ENCODE assay signal across 8 mouse cellular contexts in the genomic region with DNA sequence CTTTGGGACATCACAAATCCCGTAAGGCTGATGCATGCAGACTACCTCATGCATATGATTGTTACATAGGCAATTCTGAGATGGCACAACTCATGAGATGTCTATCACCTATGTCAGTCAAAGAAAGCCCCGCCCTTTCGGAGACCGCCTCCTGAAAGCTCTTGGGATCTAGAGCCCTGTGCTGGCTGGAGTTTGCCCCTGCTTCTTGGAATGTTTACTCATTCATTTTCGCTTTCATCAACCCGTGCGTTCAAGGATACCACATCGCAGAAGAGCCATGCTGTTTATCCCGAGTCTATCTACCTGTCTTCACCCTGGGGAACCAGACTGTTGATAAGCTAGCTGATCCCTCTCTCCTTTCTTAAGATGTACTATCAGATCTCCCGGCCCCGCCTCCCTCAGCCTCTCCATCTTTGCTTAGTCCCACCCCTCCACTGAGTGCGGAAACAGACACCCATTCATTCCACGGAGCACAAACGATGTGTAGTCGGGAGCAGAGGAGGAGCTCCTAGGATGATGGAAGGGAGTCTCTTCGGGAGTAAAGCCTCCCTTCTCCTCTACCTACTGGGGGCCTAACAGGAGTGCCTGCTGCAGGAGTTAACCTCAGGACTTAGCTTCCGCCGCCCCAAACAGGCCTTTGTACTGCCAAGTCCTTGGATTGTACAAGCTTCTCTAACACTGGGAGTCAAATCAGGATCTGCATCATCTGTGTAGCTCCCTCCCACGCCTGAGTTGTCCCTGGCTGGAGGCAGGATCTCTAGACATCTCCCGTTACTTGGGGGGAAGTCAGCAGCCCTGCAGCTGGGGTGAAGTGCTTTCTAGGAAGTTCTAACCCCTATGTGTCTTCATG.
DNase-seq lines count a peak whose midpoint lies in the region; ATAC-seq and TF ChIP-seq lines count a peak whose summit lies in the region.

No protein-coding gene starts in this region.

- no peaks in the 10 kb centered on the region for H3K9me3 ChIP-seq in forebrain, embryonic 13.5 days (replicated peaks)
- H3K9me3 ChIP-seq in midbrain, embryonic 11.5 days (ENCODE audit: control insufficient read depth, low read length): no peaks in the 10 kb centered on the region

- TF ChIP-seq POLR2A in brain, embryonic 14.5 days (IDR thresholded peaks at IDR 0.05; ENCODE audit: borderline replicate concordance, extremely low read depth, insufficient read depth, insufficient read length, poor library complexity, severe bottlenecking): peak; percentile 28; the same call in 1 of the 2 replicates

- H3K4me3 ChIP-seq in forebrain, embryonic 13.5 days: peak overlapping the region; percentile 24
- H3K4me3 ChIP-seq in midbrain, embryonic 11.5 days (ENCODE audit: low read depth, low read length): peak overlapping the region; percentile 21

- intact Hi-C loops in gastrocnemius, postnatal 14 days (cut with DNase I; ENCODE audit: low total_unique reads): loop anchor here (2.0 to 10.0 kb wide), 2 partner anchors 21 to 377 kb away; no protein-coding TSS in a partner anchor
- intact Hi-C loops in gastrocnemius, postnatal 36 days (cut with DNase I): loop anchor here (2.0 kb wide), 1 partner anchor 23 kb away; no protein-coding TSS in a partner anchor

- H3K4me2 ChIP-seq in forebrain, embryonic 13.5 days: peak overlapping the region; percentile 59
- H3K4me2 ChIP-seq in midbrain, embryonic 11.5 days: peak overlapping the region; percentile 50

- peaks cover 34% of the 10 kb centered on the region for H3K4me1 ChIP-seq in forebrain, embryonic 13.5 days
- peaks cover 17% of the 10 kb centered on the region for H3K4me1 ChIP-seq in midbrain, embryonic 11.5 days (ENCODE audit: control insufficient read depth, insufficient read depth, low read length)

- peak overlapping the region; percentile 35 for H3K9ac ChIP-seq in forebrain, embryonic 13.5 days
- H3K9ac ChIP-seq in midbrain, embryonic 11.5 days (ENCODE audit: low read length): peak overlapping the region; percentile 39

- no peaks in the 10 kb centered on the region for H3K36me3 ChIP-seq in forebrain, embryonic 13.5 days (ENCODE audit: poor library complexity, severe bottlenecking)
- no peaks in the 10 kb centered on the region for H3K36me3 ChIP-seq in midbrain, embryonic 11.5 days (ENCODE audit: control insufficient read depth, insufficient read depth, low read length)

- 9% methylated on average over 20 of the region's 20 CpGs for WGBS in forebrain, embryonic 13.5 days
- 8% methylated on average over 20 of the region's 20 CpGs for WGBS in midbrain, embryonic 11.5 days

- ATAC-seq in forebrain, embryonic 13.5 days: peak; percentile 84
- peak; percentile 70 for ATAC-seq in midbrain, embryonic 11.5 days (ENCODE audit: low FRiP score)

- no peak for TF ChIP-seq CTCF in brain, embryonic 14.5 days (IDR thresholded peaks at IDR 0.05; ENCODE audit: borderline replicate concordance, extremely low read depth, insufficient read depth, insufficient read length)

- DNase-seq in gastrocnemius, postnatal 14 days: peak; percentile 16
- no peak for DNase-seq in gastrocnemius, postnatal 36 days
- peak; percentile 91 for DNase-seq in brain, embryonic 14.5 days (ENCODE audit: low read depth)
- peak; percentile 19 to 39 for DNase-seq in kidney, postnatal 4 days
- DNase-seq in midbrain, embryonic 11.5 days (ENCODE audit: low spot score, missing footprints): peak; percentile 95
- peak; percentile 30 for DNase-seq in yolk sac, embryonic 10.5 days (ENCODE audit: low spot score)
- no peak for DNase-seq in B cell, adult 2 months

- peak overlapping the region; percentile 93 for H3K27ac ChIP-seq in forebrain, embryonic 13.5 days
- H3K27ac ChIP-seq in midbrain, embryonic 11.5 days (ENCODE audit: low read depth, low read length): peak overlapping the region; percentile 77

- H3K27me3 ChIP-seq in forebrain, embryonic 13.5 days: 0 out of 2 replicates have a peak, but pooled peaks cover 3% of the 10 kb centered on the region
- 0 out of 2 replicates have a peak, but pooled peaks cover 2% of the 10 kb centered on the region for H3K27me3 ChIP-seq in midbrain, embryonic 11.5 days (ENCODE audit: control insufficient read depth, insufficient read depth, low read length)

Comparison
In these comparisons a context has a peak if more than half of its experiments do, and no peak if none do; other contexts are left out.
1. DNase-seq: peak in gastrocnemius, postnatal 14 days (single experiment), brain, embryonic 14.5 days (single experiment), kidney, postnatal 4 days (2 of 2), midbrain, embryonic 11.5 days (single experiment) and yolk sac, embryonic 10.5 days (single experiment); none in gastrocnemius, postnatal 36 days (0 of 2) and B cell, adult 2 months (0 of 2).